Mouse (Mus musculus): ENCODE data around the gene Snap91. TPM values are rescaled to one million over a fixed set of nuclear protein-coding genes. Genes with fewer than 3 reads are reported as not detected.

Gene Snap91
- 100 to 1,000 TPM; 356 to 410 (median 379) TPM for total RNA-seq (2022)

GRCm38 (mm10) chr9:86880113-86880972 lies at the start of gene Snap91:
TSS of gene Snap91 (minus strand) at chr9:86880654.
- DNase-seq (ENCODE audit: low spot score in 2 of 2), result peak; percentile 80 to 82

DNA sequence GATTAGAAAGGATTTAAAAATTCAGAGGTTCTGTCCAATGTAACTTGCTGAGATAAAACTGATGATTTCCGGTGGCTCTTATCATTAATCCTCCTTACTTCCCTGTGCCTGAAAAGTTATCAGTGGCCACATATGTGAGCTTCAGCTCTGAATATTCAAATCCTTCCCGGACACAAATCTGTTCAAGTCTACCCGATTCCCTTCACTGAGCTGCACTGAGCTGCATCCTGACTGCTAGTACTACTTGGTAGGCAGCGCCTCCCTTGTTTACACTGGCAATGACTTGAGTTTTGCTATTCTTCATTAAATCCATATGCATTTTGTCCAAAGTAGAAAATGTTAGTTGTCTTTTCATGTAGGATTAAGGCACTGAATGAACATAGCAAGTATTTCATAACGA lies 46.1 kb upstream of the Snap91 start:
- no peak for DNase-seq (ENCODE audit: low spot score in 2 of 2)

DNA sequence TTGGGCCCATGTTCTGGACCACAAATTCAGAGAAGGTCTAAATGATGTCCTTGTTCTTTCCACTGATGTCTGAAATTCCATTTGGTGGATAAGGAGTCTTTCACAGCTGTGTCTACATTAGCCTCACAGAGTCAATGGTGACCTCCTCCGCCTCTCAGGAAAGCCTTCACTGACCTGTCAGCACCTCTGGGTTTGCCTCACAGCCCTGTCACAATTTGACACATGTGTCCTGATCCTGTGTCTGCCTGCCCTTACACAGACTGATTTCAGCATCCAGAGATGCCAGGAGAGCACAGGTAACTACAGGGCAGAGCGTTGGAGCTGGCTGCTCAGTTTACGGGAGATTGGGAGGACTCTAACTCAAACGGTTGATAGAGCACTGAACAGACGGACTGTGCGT lies 45.2 kb upstream of the Snap91 start:
- no peak for DNase-seq (ENCODE audit: low spot score in 2 of 2)

DNA sequence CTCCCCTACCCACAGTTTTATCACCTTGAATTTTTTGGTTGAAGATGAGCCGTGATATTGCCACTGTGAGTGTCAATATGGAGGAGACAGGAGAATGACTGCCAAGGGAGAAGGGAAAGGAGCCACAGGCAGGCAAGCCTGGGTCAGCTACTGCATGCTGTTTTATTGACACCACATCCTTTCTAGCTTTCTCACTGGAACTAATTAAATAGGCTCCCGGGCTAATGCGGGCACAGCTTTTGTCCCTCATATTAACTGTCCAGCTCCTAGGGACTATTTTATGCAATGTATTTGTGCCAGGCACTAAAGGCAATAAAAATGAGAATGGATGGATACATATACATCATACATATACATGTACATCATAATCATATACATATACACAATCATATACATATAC lies 42.0 kb upstream of the Snap91 start:
- DNase-seq (ENCODE audit: low spot score in 2 of 2), result no peak

- DNase-seq (ENCODE audit: low spot score in 2 of 2), result no peak
Observed at GRCm38 (mm10) chr9:86916543-86916942, 36.1 kb upstream of the Snap91 start.

DNA sequence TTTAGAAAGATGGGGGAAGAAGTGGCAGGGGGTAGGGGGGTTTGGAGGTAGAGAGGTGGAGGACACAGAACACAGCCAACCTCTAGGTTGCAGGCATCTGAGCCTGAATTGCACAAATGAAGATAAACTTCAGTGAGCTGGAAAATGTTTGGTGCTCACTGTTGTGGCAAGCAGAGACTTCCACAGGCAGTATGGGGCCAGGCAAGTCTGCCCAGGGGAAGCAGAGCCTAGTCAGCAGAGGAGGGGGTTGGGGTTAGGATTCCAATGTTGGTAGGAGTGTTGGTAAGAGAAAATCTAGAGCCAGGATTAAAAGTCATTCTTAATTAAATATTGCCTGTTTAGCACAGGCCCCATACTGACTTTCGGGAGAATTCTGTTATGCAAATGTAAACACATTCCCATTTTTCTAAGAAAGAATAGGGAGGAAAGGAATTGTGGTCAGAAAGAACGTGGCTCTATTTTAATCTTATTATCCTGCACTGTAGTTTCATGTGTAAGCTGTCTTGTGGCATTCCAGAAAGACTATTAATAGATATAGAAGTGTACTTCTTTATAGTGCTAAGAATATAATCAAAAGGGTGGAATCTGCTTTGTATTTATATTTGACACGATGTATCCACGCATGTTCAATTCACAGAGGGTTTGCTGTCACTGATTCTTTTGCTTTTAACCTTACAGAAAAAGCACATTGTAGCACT lies 19.2 kb upstream of the Snap91 start:
- no peak for DNase-seq (ENCODE audit: low spot score in 2 of 2)

DNA sequence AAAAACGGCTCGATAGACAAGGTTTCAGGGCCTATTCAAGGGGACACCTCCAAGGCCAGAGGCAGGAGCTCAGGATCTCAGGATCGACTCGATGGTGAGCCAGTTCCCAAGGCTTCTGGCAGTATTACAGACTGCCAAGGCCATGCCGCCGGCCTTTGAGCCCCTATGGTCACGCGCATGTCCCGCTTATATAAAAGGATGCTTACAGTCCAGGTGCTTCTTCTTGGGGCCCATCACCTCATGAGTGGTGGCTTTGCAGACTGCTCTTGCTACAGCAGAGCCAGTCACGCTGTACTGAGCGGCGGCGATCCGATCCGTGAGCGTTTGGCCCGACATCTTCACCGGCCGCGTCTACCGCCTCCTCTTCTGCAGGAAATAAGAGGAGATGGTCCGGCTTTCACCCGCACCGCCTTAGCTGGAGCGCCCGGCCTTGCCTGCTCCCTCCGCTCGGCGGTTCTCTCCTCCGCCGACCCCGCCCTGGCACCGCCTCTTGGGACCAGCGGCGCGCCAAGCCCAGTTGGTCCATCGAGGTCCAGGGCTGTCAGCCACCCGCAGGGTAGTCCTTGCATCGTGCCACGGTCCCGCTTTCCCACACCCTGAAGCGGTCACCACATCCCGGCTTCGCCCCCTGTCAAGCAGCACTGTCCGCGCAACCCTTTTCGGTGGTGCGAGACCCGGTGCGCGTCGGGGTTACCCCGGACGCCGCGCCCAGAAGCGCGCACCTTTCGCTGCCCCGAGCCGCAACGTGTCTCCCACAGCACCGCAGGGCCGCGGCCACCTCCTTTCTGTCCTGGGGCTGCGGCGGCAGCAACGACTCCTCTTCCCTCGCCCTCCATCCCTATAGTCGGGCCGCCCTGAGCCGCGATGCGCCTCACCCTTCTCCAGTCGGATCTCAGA lies 990 bp downstream of the Snap91 start:
- peak; percentile 31 to 43 for DNase-seq (ENCODE audit: low spot score in 2 of 2)

DNA sequence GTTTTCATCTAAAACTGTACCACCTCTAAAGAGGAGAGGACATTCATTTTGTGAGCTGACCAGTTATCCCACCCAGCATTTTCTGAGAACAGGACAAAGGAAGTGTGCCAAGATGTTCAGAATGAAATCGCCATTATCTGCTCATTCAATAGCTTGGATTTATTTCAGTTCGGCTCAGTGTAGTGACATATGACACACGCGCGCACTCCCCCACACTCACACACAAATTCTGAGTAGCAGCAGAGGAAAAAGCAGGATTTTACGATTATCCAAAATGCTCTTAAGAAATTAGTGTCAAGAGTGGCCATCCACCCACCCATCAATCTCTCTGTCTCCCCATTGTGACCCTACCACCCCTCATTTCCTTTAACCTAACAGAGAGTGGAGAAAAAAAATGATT lies 1.7 kb downstream of the Snap91 start:
- DNase-seq (ENCODE audit: low spot score in 2 of 2), result no peak

DNA sequence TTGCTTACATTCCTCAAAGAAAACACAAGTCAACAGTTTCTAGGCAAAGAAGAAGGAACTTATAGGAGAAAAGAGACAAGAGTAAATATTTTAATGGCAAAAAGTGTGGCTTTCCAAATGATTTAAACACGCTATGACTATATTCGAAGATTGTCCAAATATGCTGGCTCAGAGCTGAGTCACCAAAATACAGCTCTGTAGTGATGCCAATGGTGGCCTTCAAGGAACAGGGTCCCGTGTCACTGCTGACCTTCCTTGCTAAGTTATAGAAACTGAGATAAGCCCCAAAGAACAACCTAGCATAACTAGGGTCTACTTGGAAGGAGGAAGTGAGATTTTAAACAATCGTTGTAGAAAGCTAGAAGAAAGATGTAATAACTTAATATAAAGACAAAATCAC lies 6.8 kb downstream of the Snap91 start:
- DNase-seq (ENCODE audit: low spot score in 2 of 2), result no peak

DNA sequence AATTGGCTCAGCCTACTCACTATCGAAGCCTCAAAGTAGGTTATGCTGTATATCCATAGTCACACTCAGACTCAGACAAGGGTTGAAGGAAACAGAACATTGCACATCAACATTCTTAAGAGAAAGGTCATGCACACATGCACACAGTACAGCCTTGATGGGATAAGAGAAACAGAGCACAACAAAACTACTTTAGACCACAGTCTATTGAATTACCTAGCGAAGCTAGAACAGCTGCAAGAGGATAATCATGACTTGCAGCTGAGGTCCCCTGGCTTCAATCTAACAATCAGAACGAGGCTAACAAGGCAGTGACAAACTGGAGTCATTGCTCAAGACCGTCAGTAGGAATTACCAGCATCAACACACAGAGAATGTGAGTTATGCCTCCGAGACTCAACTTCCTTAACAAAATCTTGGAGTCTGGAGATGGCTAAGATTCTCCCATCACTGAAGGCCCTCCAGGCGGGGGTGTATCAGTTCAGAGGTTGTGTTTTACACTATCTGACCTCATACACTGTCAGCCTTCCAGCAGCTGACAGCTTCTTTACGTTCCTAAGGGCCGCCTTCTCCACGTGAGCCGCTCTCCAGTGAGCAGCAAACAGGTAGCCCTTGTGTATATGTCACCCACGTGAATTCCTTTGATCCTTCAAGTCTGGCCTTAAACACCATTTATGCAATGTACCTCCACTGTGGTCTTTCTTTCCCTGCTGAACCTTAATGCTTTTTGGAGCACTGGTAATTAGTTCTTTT lies 10.7 kb downstream of the Snap91 start:
- no peak for DNase-seq (ENCODE audit: low spot score in 2 of 2)

DNA sequence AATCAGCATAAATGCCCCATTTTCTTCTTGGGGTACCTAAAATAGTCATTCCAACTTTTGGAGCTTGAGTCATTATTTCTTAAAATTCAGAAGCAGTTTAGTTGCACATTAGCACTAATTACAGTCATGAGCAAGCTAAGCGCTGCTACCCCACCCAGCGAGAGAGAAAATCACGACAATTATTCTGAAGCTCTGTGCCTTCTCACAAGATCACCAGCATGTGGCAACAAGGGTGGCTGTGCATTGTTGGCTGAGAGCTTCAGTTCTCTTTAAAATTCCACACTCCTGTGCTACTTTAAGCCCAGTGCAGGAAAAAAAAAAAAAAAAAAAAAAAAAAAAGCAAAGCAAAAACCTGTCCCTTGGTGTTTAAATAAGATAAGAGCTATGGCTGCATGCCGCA lies 22.4 kb downstream of the Snap91 start:
- DNase-seq (ENCODE audit: low spot score in 2 of 2), result no peak

- DNase-seq (ENCODE audit: low spot score in 2 of 2), result no peak
Observed at GRCm38 (mm10) chr9:86857626-86858025, 22.8 kb downstream of the Snap91 start.

- no peak for DNase-seq (ENCODE audit: low spot score in 2 of 2)
Observed at GRCm38 (mm10) chr9:86852861-86853260, 27.6 kb downstream of the Snap91 start.

GRCm38 (mm10) chr9:86851689-86852088 lies 28.8 kb downstream of the Snap91 start:
- no peak for DNase-seq (ENCODE audit: low spot score in 2 of 2)

GRCm38 (mm10) chr9:86850452-86851207 lies 29.8 kb downstream of the Snap91 start:
- DNase-seq (ENCODE audit: low spot score in 2 of 2), result no peak

- no peak for DNase-seq (ENCODE audit: low spot score in 2 of 2)
Observed at GRCm38 (mm10) chr9:86843747-86844353, 36.6 kb downstream of the Snap91 start.

DNA sequence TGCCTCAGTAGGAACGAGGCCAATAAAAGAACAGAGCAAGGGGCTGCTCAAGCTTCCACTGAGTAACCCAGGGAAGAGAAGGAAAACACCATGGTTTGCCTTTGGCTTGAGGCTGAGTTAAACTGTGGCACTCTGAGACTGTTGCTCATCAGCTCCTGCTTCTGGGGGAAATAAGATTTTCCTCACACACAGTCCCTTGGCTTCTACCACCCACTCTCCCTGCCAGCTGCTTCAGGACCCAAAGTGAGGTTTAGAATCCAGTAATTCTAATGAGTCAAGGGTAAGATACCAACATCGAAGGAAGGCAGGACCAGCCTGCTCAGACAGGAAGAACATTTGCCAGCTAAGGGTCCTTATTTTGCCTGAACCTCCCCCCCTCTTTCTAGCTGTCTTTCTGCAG lies 50.7 kb downstream of the Snap91 start:
- no peak for DNase-seq (ENCODE audit: low spot score in 2 of 2)

DNA sequence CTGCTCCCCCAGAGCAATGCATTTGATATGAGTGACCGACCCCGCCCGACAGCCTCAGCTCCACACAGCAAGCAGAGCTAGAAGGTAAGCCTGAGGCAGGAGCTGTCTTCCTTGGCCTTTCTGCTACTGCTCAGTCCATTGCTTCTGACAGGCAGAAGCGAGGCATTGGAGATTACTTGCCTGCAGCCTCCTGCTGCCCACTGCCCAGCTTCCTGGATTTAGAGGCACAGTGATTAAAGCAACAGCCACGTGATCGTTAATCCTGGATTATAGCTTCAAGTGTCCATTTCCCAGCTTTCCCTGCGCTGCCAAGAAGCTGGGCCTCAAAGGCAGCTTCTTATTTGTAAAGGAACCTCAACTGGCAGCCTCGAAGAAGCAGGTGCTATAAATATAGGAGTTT lies 51.4 kb downstream of the Snap91 start:
- no peak for DNase-seq (ENCODE audit: low spot score in 2 of 2)

DNA sequence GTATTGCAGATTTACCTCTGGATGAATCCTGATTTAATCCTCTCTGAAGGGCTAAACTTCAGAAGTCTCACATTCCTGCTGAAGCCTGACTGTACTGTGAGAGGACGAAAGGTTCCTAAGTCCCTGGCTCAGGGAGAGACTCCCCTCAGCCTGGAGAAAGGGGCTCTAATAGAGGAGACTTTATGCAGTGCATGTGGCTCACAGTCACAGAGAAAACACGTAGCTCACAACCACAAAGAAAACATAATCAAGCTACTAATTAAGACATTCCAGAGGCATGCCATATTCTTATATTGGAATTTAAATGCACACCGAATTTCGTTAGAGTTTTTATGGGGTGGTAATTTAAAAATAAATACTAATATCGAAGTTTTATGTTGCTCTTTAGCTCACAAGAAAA lies 61.1 kb downstream of the Snap91 start:
- no peak for DNase-seq (ENCODE audit: low spot score in 2 of 2)

GRCm38 (mm10) chr9:86817673-86818072 lies 62.8 kb downstream of the Snap91 start:
- no peak for DNase-seq (ENCODE audit: low spot score in 2 of 2)
